In the genomic region with DNA sequence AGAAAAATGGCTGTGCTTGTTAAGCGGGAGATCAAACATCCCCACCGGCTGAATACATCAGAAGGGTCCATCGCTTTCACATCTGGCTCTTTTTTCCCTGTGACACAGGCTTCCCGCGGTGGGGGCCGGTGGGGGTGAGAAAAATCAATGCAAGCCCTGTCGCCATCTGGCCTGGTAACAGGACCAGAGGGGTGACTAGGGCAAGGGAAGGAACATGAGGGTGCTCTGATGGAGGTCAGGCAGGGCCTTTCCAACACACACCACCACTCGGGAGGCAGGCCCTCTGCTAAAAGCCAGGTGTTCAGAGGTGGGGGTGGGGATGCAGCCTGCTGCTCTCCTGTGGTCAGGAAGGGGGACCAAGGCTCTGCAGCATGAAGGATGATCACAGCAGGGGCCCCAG, we compare ENCODE assay signal across 12 mouse cellular contexts.
DNase-seq lines count a peak whose midpoint lies in the region; ATAC-seq lines count a peak whose summit lies in the region.
"Had no signal": no experiment of that assay in that cellular context is flagged by ENCODE, and none has a peak within 500 bp of the region (broad histone marks: within the 10 kb centered on the region; RNA-seq: fewer than 3 reads in every experiment).

No protein-coding gene starts in this region.

- no peaks in the 10 kb centered on the region; the same call in 1 of the 2 replicates for H3K27me3 ChIP-seq in hindbrain, embryonic 11.5 days (ENCODE audit: control insufficient read depth, insufficient read depth, low read length)
- no peaks in the 10 kb centered on the region; the same call in none of the 2 replicates for H3K27me3 ChIP-seq in midbrain, embryonic 12.5 days

- WGBS in hindbrain, embryonic 11.5 days, result under 1% methylated on average over 8 of the region's 8 CpGs
- 2% methylated on average over 8 of the region's 8 CpGs for WGBS in midbrain, embryonic 12.5 days

- H3K4me3 ChIP-seq in hindbrain, embryonic 11.5 days (ENCODE audit: low read depth, low read length), result no peak overlapping the region
- no peak overlapping the region for H3K4me3 ChIP-seq in midbrain, embryonic 12.5 days
- H3K4me3 ChIP-seq: liver, embryonic 12.5 days; neural tube, embryonic 12.5 days had no signal

- H3K9me3 ChIP-seq in hindbrain, embryonic 11.5 days (ENCODE audit: control insufficient read depth, low read length), result no peaks in the 10 kb centered on the region
- H3K9me3 ChIP-seq in midbrain, embryonic 12.5 days, result no peaks in the 10 kb centered on the region
- H3K9me3 ChIP-seq: liver, embryonic 12.5 days; neural tube, embryonic 12.5 days had no signal

- peaks cover 13% of the 10 kb centered on the region for H3K4me1 ChIP-seq in hindbrain, embryonic 11.5 days (replicated peaks; ENCODE audit: control insufficient read depth, insufficient read depth, low read length)
- H3K4me1 ChIP-seq in midbrain, embryonic 12.5 days, result peaks cover 42% of the 10 kb centered on the region
- H3K4me1 ChIP-seq: liver, embryonic 12.5 days had no signal

- no peaks in the 10 kb centered on the region for H3K36me3 ChIP-seq in hindbrain, embryonic 11.5 days (ENCODE audit: control insufficient read depth, insufficient read depth, low read length)
- H3K36me3 ChIP-seq in midbrain, embryonic 12.5 days, result no peaks in the 10 kb centered on the region
- H3K36me3 ChIP-seq: liver, embryonic 12.5 days; neural tube, embryonic 12.5 days had no signal

- H3K9ac ChIP-seq in hindbrain, embryonic 11.5 days (ENCODE audit: low read depth, low read length), result 0 out of 2 replicates have a peak overlapping the region, but pooled peaks have one; percentile 19
- H3K9ac ChIP-seq in midbrain, embryonic 12.5 days (replicated peaks), result peak overlapping the region; percentile 11; the same call in 1 of the 2 replicates
- H3K9ac ChIP-seq: liver, embryonic 12.5 days; neural tube, embryonic 12.5 days had no signal

- H3K4me2 ChIP-seq in hindbrain, embryonic 11.5 days (replicated peaks; ENCODE audit: low read depth, low read length), result no peak overlapping the region
- H3K4me2 ChIP-seq in midbrain, embryonic 12.5 days (replicated peaks), result no peak overlapping the region
- H3K4me2 ChIP-seq: liver, embryonic 12.5 days; neural tube, embryonic 12.5 days had no signal

- peak; percentile 34; the same call in 1 of the 2 replicates for ATAC-seq in hindbrain, embryonic 11.5 days (ENCODE audit: low FRiP score)
- peak; percentile 57; the same call in 1 of the 2 replicates for ATAC-seq in midbrain, embryonic 12.5 days (ENCODE audit: low FRiP score, low read depth)
- ATAC-seq in CD4-positive, CD25-positive, alpha-beta regulatory T cell, adult 4 months, result no peak
- ATAC-seq: liver, embryonic 12.5 days had no signal

- peak; percentile 11 for DNase-seq in thymus, postnatal 14 days
- no peak for DNase-seq in thymus, adult 18-20 months
- DNase-seq in hindbrain, embryonic 11.5 days (ENCODE audit: low spot score), result peak; percentile 36
- DNase-seq in liver, result no peak
- DNase-seq in heart, adult 8-10 months (ENCODE audit: low spot score), result no peak
- DNase-seq in adrenal gland, postnatal 25 days, result no peak
- DNase-seq: cerebellum, postnatal 14 days; kidney, adult 9 months had no signal

- H3K27ac ChIP-seq in hindbrain, embryonic 11.5 days (ENCODE audit: low read depth, low read length), result peak overlapping the region; percentile 42
- peak overlapping the region; percentile 85 for H3K27ac ChIP-seq in midbrain, embryonic 12.5 days (replicated peaks)
- H3K27ac ChIP-seq: liver, embryonic 12.5 days had no signal

Comparison
In these comparisons a context has a peak if more than half of its experiments do, and no peak if none do; other contexts are left out.
1. DNase-seq: peak in thymus, postnatal 14 days (single experiment) and hindbrain, embryonic 11.5 days (single experiment); none in thymus, adult 18-20 months (0 of 2), liver (single experiment), heart, adult 8-10 months (single experiment) and adrenal gland, postnatal 25 days (single experiment).